Mouse (Mus musculus) forebrain, postnatal 0 days (tissue): ENCODE data around the gene Cxxc4. TPM values are rescaled to one million over a fixed set of nuclear protein-coding genes. Genes with fewer than 3 reads are reported as not detected.
A peak's percentile ranks its signal among the peaks of the same experiment; 100 is the strongest.

Source experiments
- ATAC-seq: fragments of 200-750 bp; cut with Nextera tagmentation; 2 replicates; pipeline ENCODE4 v1.8.0; 2017; ENCODE audit warnings: mild to moderate bottlenecking, moderate library complexity
- DNase-seq: peaks from one replicate; pipeline ENCODE4 v3.0.0-alpha.2; 2015
- H3K27ac ChIP-seq: fragments of 300-500 bp; sonication (generic); 2 replicates; pipeline ENCODE4 v1.5.1; 2014; ENCODE audit warnings: low read depth, mild to moderate bottlenecking, antibody characterized with exemption, low read length, moderate library complexity, mixed read lengths
- H3K27me3 ChIP-seq: fragments of 300-500 bp; sonication (generic); 2 replicates; pipeline ENCODE4 v1.6.1; 2014; ENCODE audit warnings: mild to moderate bottlenecking, low read length, mixed read lengths; ENCODE audit not compliant: insufficient read depth
- H3K36me3 ChIP-seq: fragments of 300-500 bp; sonication (generic); 2 replicates; pipeline ENCODE4 v1.6.1; 2014; ENCODE audit warnings: mild to moderate bottlenecking, moderate library complexity; ENCODE audit not compliant: insufficient read depth
- H3K4me1 ChIP-seq: fragments of 300-500 bp; sonication (generic); 2 replicates; pipeline ENCODE4 v1.6.1; 2014; ENCODE audit warnings: antibody characterized with exemption; ENCODE audit not compliant: insufficient read depth
- H3K4me2 ChIP-seq: fragments of 300-500 bp; sonication (generic); 2 replicates; pipeline ENCODE4 v1.6.1; 2014; ENCODE audit warnings: low read depth, mild to moderate bottlenecking, moderate library complexity
- H3K4me3 ChIP-seq: fragments of 300-500 bp; sonication (generic); 2 replicates; pipeline ENCODE4 v1.5.1; 2014; ENCODE audit warnings: low read depth, low read length, mixed read lengths
- H3K9ac ChIP-seq: fragments of 300-500 bp; sonication (generic); 2 replicates; pipeline ENCODE4 v1.6.1; 2014; ENCODE audit warnings: mild to moderate bottlenecking
- H3K9me3 ChIP-seq: fragments of 300-500 bp; sonication (generic); 2 replicates; pipeline ENCODE4 v1.6.1; 2016; ENCODE audit warnings: low read length
- CTCF ChIP-seq: sonication (generic); IDR thresholded peaks from 2 replicates; pipeline ENCODE4 v1.5.1; 2016; ENCODE audit warnings: antibody characterized with exemption, control low read depth, low read depth
- WGBS: fragments of 180-500 bp; shearing (Covaris S2); extraction: QIAGEN DNeasy Blood & Tissue Kit; methylation state at CpG from one replicate; pipeline ENCODE4 v1.1.7; 2014; 5-methylcytosine and 5-hydroxymethylcytosine counted together
- microRNA counts: library from miRNA; unstranded; fragments of <30 nt; microRNA quantifications from one replicate; lab custom pipeline; 2015
- microRNA-seq, 2 experiments: library from miRNA; unstranded; fragments of <30 nt; microRNA quantifications; one replicate each; pipeline ENCODE4; 2016
- polyA plus RNA-seq: library from polyadenylated mRNA; unstranded; fragments of >200 nt; fragmentation: Nextera tagmentation; extraction: Ambion mirVana; gene quantifications from 2 replicates; pipeline ENCODE4 v1.2.1, GENCODE M21; 2015
- total RNA-seq: library from RNA; depleted of rRNA; stranded (reverse); fragments of >200 nt; gene quantifications from 2 replicates; pipeline ENCODE4 v1.2.3, GENCODE M21; 2014

The Cxxc4 gene
- total and polyA plus RNA-seq, 2 experiments from 2014 or later = 23.3 to 39.0 TPM

- no peaks in the 10 kb centered on the region for H3K36me3 ChIP-seq
- TF ChIP-seq CTCF = no peak
- no peak overlapping the region for H3K27ac ChIP-seq
- H3K27me3 ChIP-seq = no peaks in the 10 kb centered on the region
- DNase-seq = no peak
- H3K4me1 ChIP-seq = peaks cover 7% of the 10 kb centered on the region; the same call in 1 of the 2 replicates
- H3K9me3 ChIP-seq = no peaks in the 10 kb centered on the region
- H3K4me2 ChIP-seq = peak overlapping the region; percentile 62
- WGBS = 14% methylated on average over 3 of the region's 3 CpGs
- ATAC-seq = 0 out of 2 replicates have a peak, but pooled peaks have one; percentile 10
- peak overlapping the region; percentile 33 for H3K4me3 ChIP-seq
- peak overlapping the region; percentile 44; the same call in 1 of the 2 replicates for H3K9ac ChIP-seq
These were observed 67.2 kb downstream of the Cxxc4 start for GRCm38 (mm10) chr3:134303492-134303808.

GRCm38 (mm10) chr3:134306507-134306906 is 70.2 kb downstream of the Cxxc4 start:
- Histone ChIP-seq H3K9ac (no peak overlapping the region), H3K27me3 (no peaks in the 10 kb centered on the region), H3K4me2 (no peak overlapping the region), H3K4me3 (no peak overlapping the region), H3K36me3 (no peaks in the 10 kb centered on the region), H3K27ac (no peak overlapping the region), H3K9me3 (no peaks in the 10 kb centered on the region), H3K4me1 (peaks cover 7% of the 10 kb centered on the region; the same call in 1 of the 2 replicates)
- ATAC-seq = no peak
- WGBS = 11% methylated on average over 4 of the region's 4 CpGs
- DNase-seq = no peak
- no peak for TF ChIP-seq CTCF

- Histone ChIP-seq H3K36me3 (no peaks in the 10 kb centered on the region), H3K4me2 (no peak overlapping the region), H3K9ac (no peak overlapping the region), H3K27me3 (no peaks in the 10 kb centered on the region), H3K4me1 (peaks cover 7% of the 10 kb centered on the region; the same call in 1 of the 2 replicates), H3K27ac (no peak overlapping the region), H3K9me3 (no peaks in the 10 kb centered on the region), H3K4me3 (no peak overlapping the region)
- DNase-seq (no peak), ATAC-seq (no peak)
- TF ChIP-seq CTCF = no peak
These were observed 71.5 kb downstream of the Cxxc4 start for GRCm38 (mm10) chr3:134307801-134308200.

MicroRNAs within 50 kb of the gene (microRNA counts, 519-probe panel; counts per million panel counts)
- microRNA mmu-miR-1895 (lab: Ali Mortazavi, UCI) = not detected

Small RNA genes within 50 kb of the gene (microRNA-seq; reads per million reads assigned to microRNA genes)
- gene Mir1895 = 0 reads per million in 2 experiments
